Mouse (Mus musculus): ENCODE results near the gene Olfr1253. TPM values are rescaled to one million over a fixed set of nuclear protein-coding genes. Genes with fewer than 3 reads are reported as not detected.

The Olfr1253 gene
- not detected in 2 replicates for polyA plus RNA-seq (2014; fragmentation: Nextera tagmentation; extraction: Ambion mirVana)

DNA sequence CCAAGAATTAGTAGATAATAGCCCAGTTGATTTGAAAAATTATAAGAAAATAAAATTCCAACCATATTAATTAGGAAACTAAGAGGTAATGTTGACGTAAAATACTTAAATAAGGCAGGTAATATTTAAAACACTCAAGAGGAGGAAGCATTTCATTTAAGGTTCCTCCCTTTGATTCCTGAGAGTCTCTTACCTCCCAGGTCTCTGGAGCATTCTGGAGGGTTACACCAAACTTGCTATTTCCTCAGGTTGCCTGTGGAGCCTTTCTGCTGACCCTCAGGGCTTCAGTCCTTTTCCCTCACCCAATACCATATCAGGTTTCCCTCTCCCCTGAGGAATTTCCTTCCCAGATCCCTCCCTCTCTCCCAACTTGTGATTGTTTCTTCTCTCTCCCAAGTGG lies at the start of gene Olfr1253:
TSS of gene Olfr1253 (minus strand) at position 101 of the 400 bp plus-strand sequence.
- no peaks in the 10 kb centered on the region for H3K27me3 ChIP-seq (ENCODE audit: control insufficient read depth, insufficient read depth, low read length)
- no peak for ATAC-seq (ENCODE audit: low read depth)
- no peaks in the 10 kb centered on the region for H3K4me1 ChIP-seq (ENCODE audit: control insufficient read depth, insufficient read depth, low read length)
- no peaks in the 10 kb centered on the region for H3K36me3 ChIP-seq (ENCODE audit: control insufficient read depth, insufficient read depth, low read length)
- H3K9me3 ChIP-seq (ENCODE audit: control insufficient read depth, low read length): no peaks in the 10 kb centered on the region
- H3K9ac ChIP-seq (replicated peaks; ENCODE audit: low read depth, low read length): no peak within 1 kb of the TSS
- no peak within 1 kb of the TSS for H3K27ac ChIP-seq (ENCODE audit: low read depth, low read length)
- no peak within 1 kb of the TSS for H3K4me3 ChIP-seq (ENCODE audit: low read depth, low read length)
- whole genome bisulfite sequencing: 94% methylated on average over 1 of the region's 1 CpGs
- no peak within 1 kb of the TSS for H3K4me2 ChIP-seq (ENCODE audit: low read depth, low read length)

DNA sequence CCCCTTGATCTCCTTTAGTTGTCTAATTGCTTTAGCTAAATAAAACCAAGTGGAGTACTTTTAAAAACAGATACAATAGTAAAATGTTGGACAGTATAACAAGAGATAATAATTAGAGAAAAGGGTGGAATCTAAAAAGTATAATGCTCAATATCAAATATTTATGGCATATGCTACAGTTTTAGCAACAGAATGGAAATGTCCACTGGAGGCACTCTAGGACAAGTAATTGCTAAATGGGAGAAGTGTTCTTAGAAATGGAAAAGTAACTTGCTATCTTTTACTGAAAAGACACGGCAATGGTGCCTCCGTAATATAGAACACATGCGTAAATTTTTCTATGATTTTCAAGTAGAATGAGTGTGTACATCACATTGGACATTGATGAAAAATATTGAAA lies 42.7 kb upstream of the Olfr1253 start:
- ATAC-seq (ENCODE audit: low read depth): no peak
- Histone ChIP-seq H3K27ac (ENCODE audit: low read depth, low read length) (no peak overlapping the region), H3K9me3 (ENCODE audit: control insufficient read depth, low read length) (no peaks in the 10 kb centered on the region), H3K27me3 (ENCODE audit: control insufficient read depth, insufficient read depth, low read length) (no peaks in the 10 kb centered on the region), H3K4me2 (ENCODE audit: low read depth, low read length) (no peak overlapping the region), H3K36me3 (ENCODE audit: control insufficient read depth, insufficient read depth, low read length) (no peaks in the 10 kb centered on the region), H3K4me3 (ENCODE audit: low read depth, low read length) (no peak overlapping the region), H3K9ac (replicated peaks; ENCODE audit: low read depth, low read length) (no peak overlapping the region), H3K4me1 (ENCODE audit: control insufficient read depth, insufficient read depth, low read length) (no peaks in the 10 kb centered on the region)
- 93% methylated on average over 3 of the region's 3 CpGs for WGBS

DNA sequence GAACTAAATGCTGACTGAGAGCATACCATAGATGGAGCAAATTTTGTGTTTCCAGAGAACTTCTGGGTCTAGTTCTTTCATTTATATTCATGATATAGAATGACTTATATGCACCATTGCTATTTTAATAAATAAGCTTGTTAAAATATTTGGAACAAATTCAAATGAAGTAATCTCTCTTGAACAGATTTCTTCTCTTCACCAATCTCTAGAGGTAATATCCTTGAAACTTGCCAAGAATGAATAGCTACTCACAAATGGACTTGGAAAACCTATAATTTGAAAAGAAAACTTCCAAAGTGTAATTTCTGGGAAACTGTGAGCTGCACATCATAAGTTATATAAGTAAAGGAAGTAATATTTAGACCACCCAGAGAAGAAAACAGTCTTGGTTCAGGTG lies 36.6 kb upstream of the Olfr1253 start, which contains the start of gene Olfr1254:
TSS of gene Olfr1254 (minus strand) at position 101 of the 400 bp plus-strand sequence.
- Histone ChIP-seq H3K27ac (ENCODE audit: low read depth, low read length) (no peak within 1 kb of the TSS), H3K36me3 (ENCODE audit: control insufficient read depth, insufficient read depth, low read length) (no peaks in the 10 kb centered on the region), H3K27me3 (ENCODE audit: control insufficient read depth, insufficient read depth, low read length) (no peaks in the 10 kb centered on the region), H3K9ac (replicated peaks; ENCODE audit: low read depth, low read length) (no peak within 1 kb of the TSS), H3K9me3 (ENCODE audit: control insufficient read depth, low read length) (no peaks in the 10 kb centered on the region), H3K4me2 (ENCODE audit: low read depth, low read length) (no peak within 1 kb of the TSS), H3K4me3 (ENCODE audit: low read depth, low read length) (no peak within 1 kb of the TSS), H3K4me1 (ENCODE audit: control insufficient read depth, insufficient read depth, low read length) (no peaks in the 10 kb centered on the region)
- no peak for ATAC-seq (ENCODE audit: low read depth)

DNA sequence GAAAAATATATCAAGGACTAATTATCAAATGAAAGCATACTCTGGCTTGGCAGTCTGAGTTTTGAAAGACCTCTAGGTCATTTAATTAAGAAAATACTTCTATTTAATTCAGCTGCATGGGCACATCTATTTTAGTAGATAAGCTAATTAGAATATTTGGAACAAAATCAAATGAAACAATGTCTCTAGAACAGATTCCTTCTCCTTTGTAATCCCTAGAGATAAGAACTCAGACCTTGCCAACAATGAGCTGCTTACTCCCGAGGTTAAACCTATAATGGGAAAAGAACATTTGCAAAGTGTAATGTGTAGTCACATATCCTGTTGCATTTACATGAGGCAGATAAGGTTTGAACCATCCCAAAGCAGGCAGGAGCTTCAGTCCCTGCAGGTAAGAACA lies 32.0 kb downstream of the Olfr1253 start, which contains the start of gene Olfr1252:
TSS of gene Olfr1252 (minus strand) at position 101 of the 400 bp plus-strand sequence.
- ATAC-seq (ENCODE audit: low read depth): no peak
- 63% methylated on average over 1 of the region's 1 CpGs for WGBS
- no peaks in the 10 kb centered on the region for H3K9me3 ChIP-seq (ENCODE audit: control insufficient read depth, low read length)

More for the DNA sequence above, 32.0 kb downstream of the Olfr1253 start, which contains the start of gene Olfr1252:
- Histone ChIP-seq H3K4me2 (ENCODE audit: low read depth, low read length) (no peak within 1 kb of the TSS), H3K27me3 (ENCODE audit: control insufficient read depth, insufficient read depth, low read length) (no peaks in the 10 kb centered on the region), H3K9ac (replicated peaks; ENCODE audit: low read depth, low read length) (no peak within 1 kb of the TSS), H3K4me3 (ENCODE audit: low read depth, low read length) (no peak within 1 kb of the TSS), H3K4me1 (ENCODE audit: control insufficient read depth, insufficient read depth, low read length) (no peaks in the 10 kb centered on the region), H3K36me3 (ENCODE audit: control insufficient read depth, insufficient read depth, low read length) (no peaks in the 10 kb centered on the region), H3K27ac (ENCODE audit: low read depth, low read length) (no peak within 1 kb of the TSS)

Other genes starting within 250 kb of the Olfr1253 start
- gene Olfr1243, start 225.6 kb downstream of the Olfr1253 start, polyA plus RNA-seq (2014; fragmentation: Nextera tagmentation; extraction: Ambion mirVana): not detected in 2 replicates
- not detected in 2 replicates for gene Olfr1245, start 178.6 kb downstream of the Olfr1253 start, polyA plus RNA-seq (2014; fragmentation: Nextera tagmentation; extraction: Ambion mirVana)
- not detected in 2 replicates for gene Olfr1246, start 163.9 kb downstream of the Olfr1253 start, polyA plus RNA-seq (2014; fragmentation: Nextera tagmentation; extraction: Ambion mirVana)
- gene Olfr1247, start 143.0 kb downstream of the Olfr1253 start, polyA plus RNA-seq (2014; fragmentation: Nextera tagmentation; extraction: Ambion mirVana): not detected in 2 replicates
- not detected in 2 replicates for gene Olfr1248, start 138.8 kb downstream of the Olfr1253 start, polyA plus RNA-seq (2014; fragmentation: Nextera tagmentation; extraction: Ambion mirVana)
- gene Olfr1249, start 122.1 kb downstream of the Olfr1253 start, polyA plus RNA-seq (2014; fragmentation: Nextera tagmentation; extraction: Ambion mirVana): not detected in 2 replicates
- not detected in 2 replicates for gene Olfr1250, start 95.6 kb downstream of the Olfr1253 start, polyA plus RNA-seq (2014; fragmentation: Nextera tagmentation; extraction: Ambion mirVana)
- gene Olfr1251, start 85.2 kb downstream of the Olfr1253 start, polyA plus RNA-seq (2014; fragmentation: Nextera tagmentation; extraction: Ambion mirVana): not detected in 2 replicates
- not detected in 2 replicates for gene Olfr1252, start 32.1 kb downstream of the Olfr1253 start, polyA plus RNA-seq (2014; fragmentation: Nextera tagmentation; extraction: Ambion mirVana)
- gene Olfr1254, start 36.5 kb upstream of the Olfr1253 start, polyA plus RNA-seq (2014; fragmentation: Nextera tagmentation; extraction: Ambion mirVana): not detected in 2 replicates
- not detected in 2 replicates for gene Olfr1255, start 55.0 kb upstream of the Olfr1253 start, polyA plus RNA-seq (2014; fragmentation: Nextera tagmentation; extraction: Ambion mirVana)
- not detected in 2 replicates for gene Olfr1256, start 84.5 kb upstream of the Olfr1253 start, polyA plus RNA-seq (2014; fragmentation: Nextera tagmentation; extraction: Ambion mirVana)
- gene Olfr48, start 91.1 kb upstream of the Olfr1253 start, polyA plus RNA-seq (2014; fragmentation: Nextera tagmentation; extraction: Ambion mirVana): not detected in 2 replicates
- gene Olfr1257, start 121.3 kb upstream of the Olfr1253 start, polyA plus RNA-seq (2014; fragmentation: Nextera tagmentation; extraction: Ambion mirVana): not detected in 2 replicates
- not detected in 2 replicates for gene Olfr1258, start 170.2 kb upstream of the Olfr1253 start, polyA plus RNA-seq (2014; fragmentation: Nextera tagmentation; extraction: Ambion mirVana)
- not detected in 2 replicates for gene Olfr1259, start 191.6 kb upstream of the Olfr1253 start, polyA plus RNA-seq (2014; fragmentation: Nextera tagmentation; extraction: Ambion mirVana)
- 0.47 TPM in 1 of 2 replicates, not detected in the other for gene Olfr1260, start 217.2 kb upstream of the Olfr1253 start, polyA plus RNA-seq (2014; fragmentation: Nextera tagmentation; extraction: Ambion mirVana)
- gene Olfr1261, start 234.1 kb upstream of the Olfr1253 start, polyA plus RNA-seq (2014; fragmentation: Nextera tagmentation; extraction: Ambion mirVana): not detected in 2 replicates
- not detected in 2 replicates for gene Olfr1262, start 243.1 kb upstream of the Olfr1253 start, polyA plus RNA-seq (2014; fragmentation: Nextera tagmentation; extraction: Ambion mirVana)

Measured in neural tube, embryonic 14.5 days (tissue).